Mouse (Mus musculus) testis, adult 2 months (tissue): ENCODE data around the gene Spata16.

Experiments used
- CTCF ChIP-seq: fragments of 200-500 bp; IDR thresholded peaks from 2 replicates; pipeline ENCODE4 v1.5.1; 2012; ENCODE audit warnings: low read depth, mild to moderate bottlenecking, inconsistent platforms, low read length, moderate library complexity; ENCODE audit not compliant: control insufficient read depth, insufficient read depth, insufficient replicate concordance
- POLR2A ChIP-seq: fragments of 200-500 bp; IDR thresholded peaks from 2 replicates; pipeline ENCODE4 v1.6.1; 2012; ENCODE audit warnings: low read depth, mild to moderate bottlenecking, inconsistent platforms, low read length, moderate library complexity; ENCODE audit not compliant: control insufficient read depth

GRCm38 (mm10) chr3:26814307-26814706 is 176.9 kb downstream of the Spata16 start:
- no peak for TF ChIP-seq CTCF
- no peak for TF ChIP-seq POLR2A
